Mouse (Mus musculus) layer of hippocampus, adult 8-10 months (tissue): ENCODE data around the gene Aff3. TPM values are rescaled to one million over a fixed set of nuclear protein-coding genes. Genes with fewer than 3 reads are reported as not detected.

Source experiments
- DNase-seq, 2 experiments: peaks; one replicate each; pipeline ENCODE4 v3.0.0; 2022; ENCODE audit warnings: low spot score in 2 of 2
- total RNA-seq, 4 experiments: library from RNA; stranded (reverse); gene quantifications; 2 replicates each; pipeline ENCODE4 v1.2.4; 2022

Gene Aff3
- total RNA-seq, result 100 to 1,000 TPM; 101 to 141 (median 116) TPM

DNA sequence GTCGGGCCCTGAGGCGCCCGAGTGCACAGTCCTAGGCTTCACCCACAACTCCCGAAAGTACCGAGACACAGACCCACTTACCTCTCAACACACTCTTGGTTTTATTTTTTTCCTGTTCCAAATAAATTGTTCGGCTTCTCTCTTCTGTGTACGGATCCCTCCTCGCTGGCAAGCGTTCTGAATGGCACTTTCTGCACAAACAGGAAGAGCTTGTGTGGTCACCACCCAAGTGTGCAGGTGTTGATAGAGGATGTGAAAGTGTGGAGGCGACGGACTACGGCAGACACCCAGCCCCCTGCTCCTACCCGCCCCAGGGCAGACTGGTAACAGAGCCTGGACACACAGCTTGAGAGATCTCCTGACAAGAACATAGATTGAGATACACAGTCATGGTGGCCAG is at the start of gene Aff3:
Aff3 (minus strand) TSS at position 179 of the 400 bp plus-strand sequence.
- DNase-seq, result no peak

- no peak for DNase-seq
Observed at GRCm38 (mm10) chr1:38700646-38701045, 35.9 kb upstream of the Aff3 start.

- no peak for DNase-seq
Observed at GRCm38 (mm10) chr1:38699244-38699643, 34.5 kb upstream of the Aff3 start.

DNA sequence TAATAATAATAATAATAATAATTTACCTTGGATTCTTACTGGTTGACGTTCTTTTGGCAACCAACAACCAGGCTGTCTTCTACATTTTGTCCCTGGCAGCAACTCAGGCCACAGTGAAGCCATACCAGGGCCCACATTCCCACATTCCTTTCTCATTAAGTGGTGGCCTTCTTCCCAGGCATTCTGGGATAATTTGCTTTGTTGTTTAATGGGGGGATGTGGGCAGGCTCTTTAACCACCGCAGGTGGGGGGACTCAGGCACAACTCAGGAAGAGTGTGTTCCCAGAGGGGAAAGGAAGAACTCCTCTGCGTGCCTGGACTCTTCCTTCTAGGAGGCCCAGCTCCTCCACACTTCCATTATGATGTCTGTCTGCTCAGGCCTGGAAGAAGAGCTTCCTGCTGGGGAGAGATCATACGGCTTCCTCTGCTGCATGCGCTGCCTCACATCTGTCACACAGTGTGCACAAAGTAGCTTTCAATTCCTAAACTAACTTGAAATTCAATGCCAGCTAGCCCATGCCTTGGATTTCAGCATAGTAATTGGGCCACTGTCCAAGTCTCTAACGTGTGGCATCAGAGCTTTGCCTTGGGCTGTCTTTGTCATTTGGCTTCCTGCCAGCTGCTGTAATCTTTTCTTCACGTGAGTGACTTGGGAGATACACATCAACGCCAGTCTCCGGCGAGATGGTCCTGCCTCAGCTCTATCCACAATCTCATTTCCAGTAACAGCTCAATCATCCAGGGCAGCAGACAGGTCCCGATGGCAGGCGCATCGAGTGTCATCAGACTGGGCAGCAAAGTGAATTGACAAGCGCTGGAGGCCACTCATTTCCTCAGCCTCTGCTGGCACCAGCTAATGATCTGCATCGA is 31.3 kb upstream of the Aff3 start:
- no peak for DNase-seq

DNA sequence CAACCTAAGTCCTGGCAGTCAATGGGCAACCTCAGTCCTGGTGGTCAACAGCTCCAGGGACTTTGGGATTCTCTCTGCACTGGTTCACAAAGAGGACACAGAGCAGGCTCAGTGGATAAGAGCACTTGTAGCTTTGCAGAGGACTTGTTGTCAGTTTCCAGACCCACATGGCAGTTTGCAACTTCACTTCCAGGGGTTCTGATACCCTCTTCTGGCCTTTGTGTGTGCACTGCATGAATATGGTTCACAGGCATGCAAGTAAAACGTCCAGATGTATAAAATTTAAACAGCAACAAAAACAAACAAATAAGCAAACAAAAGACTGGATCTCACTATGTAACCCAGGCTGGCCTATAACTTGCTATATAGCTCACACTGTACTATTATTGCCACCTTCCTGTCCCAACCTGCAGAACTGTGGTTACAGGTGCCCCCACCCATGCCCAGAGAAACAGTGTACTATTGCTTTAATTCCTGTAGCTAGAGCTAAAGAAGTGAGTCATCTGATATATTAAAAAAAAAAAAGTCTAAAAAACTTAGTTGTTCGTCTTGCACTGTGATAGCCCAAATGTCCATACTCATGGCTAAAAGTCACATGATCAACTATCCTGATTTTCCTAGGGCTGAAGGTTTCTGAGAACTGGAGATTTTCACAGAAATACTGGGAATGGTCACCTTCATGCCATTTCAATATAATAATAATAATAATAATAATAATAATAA is 30.5 kb upstream of the Aff3 start:
- no peak for DNase-seq

- no peak for DNase-seq
Observed at GRCm38 (mm10) chr1:38694142-38694541, 29.4 kb upstream of the Aff3 start.

GRCm38 (mm10) chr1:38690471-38690870 is 25.7 kb upstream of the Aff3 start:
- no peak for DNase-seq

GRCm38 (mm10) chr1:38688216-38688615 is 23.5 kb upstream of the Aff3 start:
- DNase-seq, result no peak

DNA sequence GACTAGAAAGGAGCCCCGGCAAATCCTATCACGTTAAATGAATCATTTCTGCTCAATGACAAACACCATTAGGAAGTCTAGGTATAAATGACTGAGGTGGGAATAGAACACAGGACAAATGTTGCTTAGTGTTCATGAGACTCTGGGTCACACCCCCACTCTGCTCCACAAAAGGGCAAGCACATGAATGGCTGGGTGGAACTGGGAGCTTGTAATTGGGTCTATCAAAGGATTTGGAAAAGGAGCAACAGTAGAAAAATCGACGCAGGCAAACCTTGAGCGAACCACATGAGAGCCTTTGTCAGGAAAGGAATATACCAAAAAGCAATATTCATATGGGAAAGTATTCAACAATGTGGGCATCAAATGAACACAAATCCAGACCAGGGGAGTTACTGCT is 21.0 kb upstream of the Aff3 start:
- no peak for DNase-seq

DNA sequence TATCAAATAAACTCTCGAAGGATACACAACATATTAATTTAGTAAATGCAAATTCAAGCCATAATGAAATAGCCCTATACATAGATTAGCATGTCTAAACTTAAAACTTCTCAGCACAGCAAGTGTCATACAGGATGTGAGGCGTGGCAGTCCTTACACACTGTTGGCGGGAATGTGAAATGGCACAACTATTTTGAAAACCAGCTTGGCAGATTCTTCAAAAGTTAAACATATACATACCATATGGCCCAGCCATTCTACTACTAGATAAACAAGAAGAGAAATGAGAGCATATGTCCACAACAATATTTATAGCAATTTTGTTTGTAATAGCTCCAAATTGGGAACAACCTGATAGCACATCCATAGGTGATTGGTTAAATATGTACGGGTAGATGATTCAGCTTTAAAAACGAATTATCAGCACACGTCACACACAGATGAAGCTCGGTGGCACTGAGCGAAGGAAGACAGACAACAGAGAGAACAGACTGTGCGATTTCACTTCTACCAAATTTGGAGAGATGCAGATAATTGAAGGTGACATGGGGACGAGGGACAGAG is 18.5 kb upstream of the Aff3 start:
- DNase-seq, result no peak

- no peak for DNase-seq
Observed at GRCm38 (mm10) chr1:38679890-38680289, 15.1 kb upstream of the Aff3 start.

DNA sequence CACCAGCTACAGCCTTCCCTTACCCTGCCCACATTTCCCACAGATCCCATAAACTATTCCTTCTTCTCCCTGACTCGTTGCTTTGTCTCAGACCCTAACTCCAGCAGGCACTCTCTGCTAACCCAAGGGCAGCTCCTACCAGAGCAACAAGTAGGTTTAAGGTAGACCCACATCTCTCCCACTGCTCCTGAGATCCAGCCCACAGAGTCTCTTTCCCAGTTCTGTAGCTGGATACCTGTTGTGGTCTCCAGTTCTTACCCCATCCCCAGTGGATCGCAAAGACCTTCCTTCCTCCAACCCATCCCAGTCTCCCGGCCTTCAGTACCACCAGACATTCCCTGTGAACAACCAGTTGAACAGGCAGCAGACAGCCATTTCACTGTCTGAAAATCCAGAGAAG is 7.0 kb upstream of the Aff3 start:
- DNase-seq, result no peak

GRCm38 (mm10) chr1:38671019-38671418 is 6.3 kb upstream of the Aff3 start:
- no peak for DNase-seq

DNA sequence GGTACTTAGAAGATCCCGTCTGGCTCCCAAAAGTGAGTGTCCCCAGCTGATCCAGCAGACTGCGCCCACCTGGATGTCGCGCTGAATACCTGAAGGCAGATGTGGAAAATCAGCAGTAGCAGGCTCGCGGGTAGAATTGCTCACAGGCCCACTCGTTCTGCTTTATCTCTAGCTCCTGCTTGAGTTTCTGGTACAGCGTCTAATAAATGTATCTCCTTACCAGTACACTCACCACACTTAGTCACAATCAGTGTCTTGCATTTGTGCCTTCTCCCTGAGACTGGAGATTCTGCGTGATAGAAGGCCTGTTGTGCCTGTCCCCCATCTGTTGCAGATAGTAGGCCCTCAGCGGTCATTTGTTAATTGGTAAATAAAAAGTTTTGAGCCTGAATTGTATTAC is 3.6 kb upstream of the Aff3 start:
- DNase-seq, result no peak

- DNase-seq, result no peak
Observed at GRCm38 (mm10) chr1:38667892-38668291, 3.1 kb upstream of the Aff3 start.

- no peak for DNase-seq
Observed at GRCm38 (mm10) chr1:38666766-38667118, 2.0 kb upstream of the Aff3 start.

GRCm38 (mm10) chr1:38666111-38666765 is 1.5 kb upstream of the Aff3 start:
- DNase-seq, result no peak

- DNase-seq, result no peak
Observed at GRCm38 (mm10) chr1:38665611-38666010, 856 bp upstream of the Aff3 start.

- DNase-seq, result no peak
Observed at GRCm38 (mm10) chr1:38664261-38664660, 494 bp downstream of the Aff3 start.

DNA sequence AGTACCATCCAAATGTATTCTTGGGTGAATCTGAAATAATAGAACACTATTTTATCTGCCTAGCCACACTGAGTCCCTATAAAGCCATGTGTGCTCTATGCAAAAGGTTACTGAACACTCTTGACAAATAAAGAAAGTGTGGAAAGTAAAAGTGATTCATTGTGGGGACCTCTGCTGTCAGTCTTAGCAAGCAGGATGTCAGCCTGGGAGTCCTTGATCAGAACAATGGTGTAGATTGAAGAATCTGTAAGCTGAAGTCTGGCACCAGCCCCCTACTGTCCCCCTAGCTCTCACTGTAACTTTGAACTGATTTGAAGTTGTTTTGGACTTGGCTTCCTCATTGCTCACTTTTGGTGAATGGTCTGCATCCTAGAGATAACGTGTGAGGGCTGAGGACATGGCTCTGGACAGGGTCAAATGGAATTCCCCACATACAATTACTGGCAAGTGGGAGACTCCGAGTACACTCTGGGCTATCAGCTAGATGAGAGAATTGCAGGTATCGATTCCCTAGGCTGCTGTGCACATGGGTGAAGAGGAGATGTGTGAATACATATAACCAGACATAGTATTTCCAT is 2.0 kb downstream of the Aff3 start:
- no peak for DNase-seq

- DNase-seq, result no peak
Observed at GRCm38 (mm10) chr1:38658933-38659553, 5.7 kb downstream of the Aff3 start.
